Mouse (Mus musculus) cortical plate, adult 2 months (tissue): ENCODE results near the gene Fbxo11.
A peak's percentile ranks its signal among the peaks of the same experiment; 100 is the strongest.

ENCODE experiments used
- CTCF ChIP-seq: fragments of 200-500 bp; IDR thresholded peaks from 2 replicates; pipeline ENCODE4 v1.5.1; 2011; ENCODE audit warnings: mild to moderate bottlenecking, control low read depth, low read length; ENCODE audit not compliant: insufficient read depth; ENCODE audit errors: extremely low read depth
- POLR2A ChIP-seq: fragments of 200-500 bp; IDR thresholded peaks from 2 replicates; pipeline ENCODE4 v1.6.1; 2011; ENCODE audit warnings: mild to moderate bottlenecking, low read length, control low read depth; ENCODE audit not compliant: insufficient read depth; ENCODE audit errors: extremely low read depth

DNA sequence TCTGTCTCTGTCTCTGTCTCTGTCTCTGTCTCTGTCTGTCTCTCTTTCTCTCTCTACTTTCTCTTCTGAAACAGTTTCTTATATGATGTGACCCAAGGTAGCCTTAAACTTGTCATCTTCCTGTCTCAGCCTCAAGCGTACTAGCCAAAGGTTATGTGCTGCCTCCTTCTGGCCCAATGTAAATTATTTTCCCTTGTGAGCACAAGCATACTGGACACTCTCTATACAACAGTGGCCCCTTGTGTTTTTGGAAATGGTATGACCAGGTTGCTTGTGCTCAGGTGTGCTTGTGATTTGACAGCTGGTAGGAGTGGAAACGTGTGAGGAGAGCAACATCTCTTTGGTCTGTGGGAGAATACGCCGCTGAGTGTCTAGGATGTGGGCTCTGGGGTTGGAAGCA lies 42.6 kb upstream of the Fbxo11 start:
- TF ChIP-seq CTCF (peak; percentile 18; the same call in 1 of the 2 replicates), POLR2A (no peak)
